Mouse (Mus musculus) megakaryocyte, embryonic 14.5 days (primary cell): Measurements from ENCODE around the gene Clstn1. TPM values are rescaled to one million over a fixed set of nuclear protein-coding genes. Genes with fewer than 3 reads are reported as not detected.
A peak's percentile ranks its signal among the peaks of the same experiment; 100 is the strongest.

Experiments used
- H3K27me3 ChIP-seq: replicated peaks from 2 replicates; pipeline ENCODE3; 2012; ENCODE audit warnings: inconsistent platforms
- H3K36me3 ChIP-seq: replicated peaks from 2 replicates; pipeline ENCODE3; 2012; ENCODE audit warnings: low read length, inconsistent platforms, mixed read lengths
- H3K4me1 ChIP-seq: 2 replicates; pipeline ENCODE4 v1.6.1; 2012; ENCODE audit warnings: inconsistent platforms
- H3K4me3 ChIP-seq: replicated peaks from 2 replicates; pipeline ENCODE3; 2012; ENCODE audit warnings: moderate library complexity, mild to moderate bottlenecking, inconsistent platforms
- H3K9me3 ChIP-seq: 2 replicates; pipeline ENCODE4 v1.6.1; 2012; ENCODE audit warnings: inconsistent platforms
- FLI1 ChIP-seq: IDR thresholded peaks from 2 replicates; pipeline ENCODE4 v1.6.1; 2012; ENCODE audit warnings: low read length, inconsistent platforms, mixed read lengths
- GATA1 ChIP-seq: IDR thresholded peaks from 3 replicates; pipeline ENCODE4 v1.6.1; 2012; ENCODE audit warnings: mixed read lengths, low read length, inconsistent platforms, borderline replicate concordance
- polyA plus RNA-seq: library from polyadenylated mRNA; stranded (reverse); fragments of >175 nt; gene quantifications from 2 replicates; pipeline ENCODE4 v1.2.3, GENCODE M21; 2012; ENCODE audit warnings: low replicate concordance; ENCODE audit not compliant: insufficient read depth

Clstn1 gene
- polyA plus RNA-seq, 1 experiment = 10.0 TPM

DNA sequence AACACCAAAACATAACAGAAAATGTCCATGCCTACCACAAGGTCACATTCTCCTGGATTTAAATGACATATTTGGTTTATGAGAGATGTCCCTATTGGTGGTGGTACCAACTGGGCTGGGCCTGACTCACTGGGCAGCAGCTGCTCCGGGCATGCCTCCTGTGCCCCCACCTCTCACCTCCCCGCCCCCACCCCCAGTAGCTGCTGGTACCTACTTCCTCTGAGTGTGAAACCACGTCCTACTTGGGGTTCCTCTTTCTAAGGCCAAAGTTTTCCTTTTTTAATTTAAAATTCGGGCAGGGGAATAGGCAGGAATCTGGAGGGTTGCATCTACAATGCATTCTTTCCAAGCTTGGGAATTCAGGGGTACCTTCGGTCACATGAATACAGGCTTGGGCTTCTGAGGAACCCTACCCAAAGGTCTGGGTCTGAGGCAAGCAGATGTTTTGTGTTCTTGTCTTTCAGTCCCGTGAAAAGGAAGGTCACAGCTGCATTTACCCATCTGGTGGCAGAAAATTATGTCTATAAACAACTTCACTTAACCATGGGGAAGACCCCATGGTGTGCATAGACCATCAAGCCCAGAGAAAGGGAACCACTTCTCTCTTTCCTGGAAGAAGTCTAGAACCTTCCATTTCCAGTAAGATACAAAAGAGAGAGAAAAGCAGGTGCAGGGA, 78.9 kb downstream of the Clstn1 start:
- Histone ChIP-seq H3K4me3 (peak overlapping the region; percentile 35), H3K36me3 (peaks cover 54% of the 10 kb centered on the region), H3K27me3 (no peaks in the 10 kb centered on the region), H3K4me1 (peaks cover 95% of the 10 kb centered on the region), H3K9me3 (no peaks in the 10 kb centered on the region)
- TF ChIP-seq FLI1 (no peak), GATA1 (no peak)

- no peak for TF ChIP-seq GATA1
- no peak for TF ChIP-seq FLI1
- peaks cover 95% of the 10 kb centered on the region for H3K4me1 ChIP-seq
- H3K27me3 ChIP-seq = no peaks in the 10 kb centered on the region
- no peaks in the 10 kb centered on the region for H3K9me3 ChIP-seq
- peak overlapping the region; percentile 33 for H3K4me3 ChIP-seq
- H3K36me3 ChIP-seq = peaks cover 55% of the 10 kb centered on the region
These were observed 79.4 kb downstream of the Clstn1 start for GRCm38 (mm10) chr4:149665692-149666090.

DNA sequence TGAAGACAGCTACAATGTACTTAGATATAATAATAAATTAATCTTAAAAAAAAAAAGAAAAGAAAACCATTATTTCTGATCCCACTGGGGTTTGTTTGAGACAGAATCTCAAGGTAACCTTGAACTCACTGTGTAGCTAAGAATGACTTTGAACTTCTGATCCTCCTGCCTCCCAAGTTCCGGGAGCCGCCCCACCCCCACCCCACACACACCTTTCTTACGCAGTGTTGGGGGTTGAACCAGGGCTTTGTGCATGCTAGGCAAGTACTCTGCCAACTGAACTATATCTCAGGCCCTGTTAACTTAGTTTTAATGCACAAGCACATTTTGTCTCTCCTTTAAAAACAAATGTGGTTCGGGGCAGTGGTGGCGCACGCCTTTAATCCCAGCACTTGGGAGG, 84.9 kb downstream of the Clstn1 start:
- Histone ChIP-seq H3K36me3 (peaks cover 90% of the 10 kb centered on the region), H3K4me3 (no peak overlapping the region), H3K9me3 (peaks cover 11% of the 10 kb centered on the region), H3K27me3 (no peaks in the 10 kb centered on the region), H3K4me1 (peaks cover 54% of the 10 kb centered on the region)
- TF ChIP-seq FLI1 = no peak

DNA sequence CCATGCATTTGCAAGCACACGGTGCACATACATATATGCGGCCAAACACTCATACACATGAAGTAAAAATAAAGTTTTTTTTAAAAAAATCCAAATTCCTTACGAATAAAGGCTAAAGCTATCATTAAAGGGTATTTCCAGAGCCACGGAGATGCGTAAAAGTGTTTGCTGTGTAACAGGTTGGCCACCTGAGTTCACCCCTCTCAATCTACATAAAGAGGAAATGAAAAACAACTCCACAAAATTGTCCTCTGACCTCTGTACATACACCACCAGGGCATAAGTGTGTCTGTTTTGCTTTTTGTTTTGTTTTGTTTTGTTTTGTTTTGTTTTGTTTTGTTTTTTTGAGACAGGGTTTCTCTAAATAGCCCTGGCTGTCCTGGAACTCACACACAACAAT, 86.5 kb downstream of the Clstn1 start:
- Histone ChIP-seq H3K36me3 (peaks cover 92% of the 10 kb centered on the region), H3K9me3 (peaks cover 11% of the 10 kb centered on the region), H3K4me1 (peaks cover 48% of the 10 kb centered on the region)

DNA sequence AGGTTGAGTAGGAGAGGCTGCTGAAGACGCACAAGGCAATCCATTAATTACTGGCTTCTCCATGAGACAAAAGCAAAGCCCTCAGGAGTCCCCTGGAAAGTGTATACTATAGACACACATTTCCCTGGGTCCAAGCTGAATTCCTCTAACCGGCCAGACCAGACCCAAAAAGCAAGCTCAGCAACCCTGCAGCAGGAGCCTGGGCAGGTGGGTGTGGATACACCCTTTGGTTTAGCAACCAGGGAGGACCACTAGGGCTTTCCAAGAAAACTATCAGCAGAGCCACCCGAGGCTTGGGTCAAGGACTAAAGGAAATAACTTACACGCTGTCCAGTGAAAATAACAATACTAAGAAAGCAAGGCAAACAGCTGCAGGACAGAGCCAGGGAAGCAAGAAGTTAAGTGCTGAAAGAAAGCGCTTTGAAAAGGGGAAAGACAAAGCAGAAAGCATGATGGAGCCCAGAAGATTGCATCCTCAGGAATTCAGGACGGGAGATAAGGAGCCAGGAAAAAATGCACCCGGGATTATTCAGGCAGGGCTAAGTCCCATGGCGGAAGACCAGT, 88.6 kb downstream of the Clstn1 start:
- TF ChIP-seq FLI1 = no peak
- TF ChIP-seq GATA1 = no peak
- Histone ChIP-seq H3K4me3 (peak overlapping the region; percentile 85), H3K36me3 (peaks cover 92% of the 10 kb centered on the region), H3K9me3 (peaks cover 11% of the 10 kb centered on the region), H3K4me1 (peaks cover 48% of the 10 kb centered on the region), H3K27me3 (no peaks in the 10 kb centered on the region)

More for the DNA sequence above, 86.5 kb downstream of the Clstn1 start:
- H3K27me3 ChIP-seq = no peaks in the 10 kb centered on the region
- no peak overlapping the region for H3K4me3 ChIP-seq
- no peak for TF ChIP-seq FLI1
- no peak for TF ChIP-seq GATA1

- Histone ChIP-seq H3K27me3 (no peaks in the 10 kb centered on the region), H3K4me1 (peaks cover 47% of the 10 kb centered on the region), H3K36me3 (peaks cover 85% of the 10 kb centered on the region), H3K4me3 (peak overlapping the region; percentile 85), H3K9me3 (peaks cover 11% of the 10 kb centered on the region)
- TF ChIP-seq FLI1 = no peak
- TF ChIP-seq GATA1 = no peak
These were observed 89.4 kb downstream of the Clstn1 start for GRCm38 (mm10) chr4:149675378-149676261.

DNA sequence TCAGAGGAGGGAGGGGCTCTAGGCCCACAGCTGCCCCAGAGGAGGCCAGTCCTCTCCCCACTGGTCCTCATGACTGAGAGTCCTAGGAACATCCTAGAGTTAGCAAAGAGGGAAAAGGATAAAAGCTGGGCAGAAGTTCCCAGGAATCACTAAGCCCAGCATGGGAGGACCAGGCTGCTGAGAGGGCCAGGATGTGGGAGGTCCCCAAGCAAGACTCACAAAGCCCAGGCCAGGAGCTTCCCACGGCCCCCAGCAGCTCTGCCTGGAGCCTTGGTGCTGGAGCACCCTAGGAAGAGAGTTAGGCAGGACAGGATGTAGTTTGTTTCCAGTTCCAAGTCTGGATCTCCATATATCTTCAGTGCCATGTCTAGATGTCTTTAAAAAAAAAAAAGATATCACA, 91.7 kb downstream of the Clstn1 start:
- Histone ChIP-seq H3K4me1 (peaks cover 58% of the 10 kb centered on the region), H3K36me3 (peaks cover 72% of the 10 kb centered on the region), H3K27me3 (no peaks in the 10 kb centered on the region), H3K4me3 (no peak overlapping the region), H3K9me3 (no peaks in the 10 kb centered on the region)
- TF ChIP-seq FLI1 (no peak), GATA1 (no peak)

- peaks cover 71% of the 10 kb centered on the region for H3K36me3 ChIP-seq
- no peak overlapping the region for H3K4me3 ChIP-seq
- H3K4me1 ChIP-seq = peaks cover 70% of the 10 kb centered on the region
- H3K9me3 ChIP-seq = no peaks in the 10 kb centered on the region
- H3K27me3 ChIP-seq = no peaks in the 10 kb centered on the region
- no peak for TF ChIP-seq GATA1
- TF ChIP-seq FLI1 = no peak
These were observed 92.9 kb downstream of the Clstn1 start for GRCm38 (mm10) chr4:149679056-149679770.

- Histone ChIP-seq H3K4me3 (no peak overlapping the region), H3K9me3 (no peaks in the 10 kb centered on the region), H3K36me3 (peaks cover 62% of the 10 kb centered on the region), H3K27me3 (no peaks in the 10 kb centered on the region), H3K4me1 (peaks cover 76% of the 10 kb centered on the region)
- TF ChIP-seq FLI1 (no peak), GATA1 (no peak)
These were observed 97.6 kb downstream of the Clstn1 start for GRCm38 (mm10) chr4:149683875-149684274.
